Mouse (Mus musculus) C2C12 (cell line): Measurements from ENCODE around the gene Slc9a3r2. TPM values are rescaled to one million over a fixed set of nuclear protein-coding genes. Genes with fewer than 3 reads are reported as not detected.
A peak's percentile ranks its signal among the peaks of the same experiment; 100 is the strongest.

Experiments used
- H3K27me3 ChIP-seq: one replicate; pipeline ENCODE4 v1.6.1; 2011; ENCODE audit not compliant: control insufficient read depth, insufficient read depth, insufficient read length
- H3K36me3 ChIP-seq: one replicate; pipeline ENCODE4 v1.6.1; 2011; ENCODE audit not compliant: control insufficient read depth, insufficient read depth
- H3K4me3 ChIP-seq: one replicate; pipeline ENCODE4 v1.5.1; 2011; ENCODE audit warnings: mild to moderate bottlenecking, control low read depth; ENCODE audit not compliant: poor library complexity, insufficient read depth, severe bottlenecking
- H3K79me2 ChIP-seq: one replicate; pipeline ENCODE4 v1.6.1; 2011; ENCODE audit not compliant: control insufficient read depth, insufficient read depth
- H3K79me3 ChIP-seq: one replicate; pipeline ENCODE4 v1.6.1; 2011; ENCODE audit warnings: low read depth, control low read depth
- H3ac ChIP-seq: one replicate; pipeline ENCODE3; 2011; ENCODE audit warnings: low read depth; ENCODE audit not compliant: control insufficient read depth, insufficient read length
- CEBPB ChIP-seq: IDR thresholded peaks from one replicate; pipeline ENCODE4 v1.6.1; 2011; ENCODE audit warnings: low read depth, mild to moderate bottlenecking, control low read depth, moderate library complexity
- CTCF ChIP-seq: IDR thresholded peaks from one replicate; pipeline ENCODE4 v1.5.1; 2011; ENCODE audit not compliant: control insufficient read depth, insufficient read depth, insufficient read length
- FOSL1 ChIP-seq: IDR thresholded peaks from one replicate; pipeline ENCODE4 v1.8.0; 2011; ENCODE audit warnings: mild to moderate bottlenecking, low read length; ENCODE audit not compliant: poor library complexity, insufficient read depth, severe bottlenecking
- MAX ChIP-seq: IDR thresholded peaks from one replicate; pipeline ENCODE4 v1.6.1; 2011; ENCODE audit warnings: mild to moderate bottlenecking, control low read depth
- MYOD1 ChIP-seq: IDR thresholded peaks from one replicate; pipeline ENCODE4 v1.6.1; 2011; ENCODE audit warnings: low read depth; ENCODE audit not compliant: control insufficient read depth, insufficient read length
- MYOG ChIP-seq: IDR thresholded peaks from one replicate; pipeline ENCODE4 v1.6.1; 2011; ENCODE audit not compliant: control insufficient read depth, insufficient read length; ENCODE audit errors: extremely low read depth
- USF1 ChIP-seq: IDR thresholded peaks from one replicate; pipeline ENCODE4 v1.6.1; 2011; ENCODE audit warnings: low read depth, mild to moderate bottlenecking, control low read depth, moderate library complexity
- microRNA-seq: library from miRNA; unstranded; fragments of <30 nt; microRNA quantifications from one replicate; pipeline ENCODE4, GENCODE M21; 2019; ENCODE audit warnings: borderline microRNAs expressed
- polyA plus RNA-seq: library from polyadenylated mRNA; unstranded; fragments of >200 nt; fragmentation: generic; extraction: Trizol; gene quantifications from one replicate; pipeline ENCODE4 v1.2.1, GENCODE M21; 2012; ENCODE audit warnings: missing spikeins

Gene Slc9a3r2
- polyA plus RNA-seq, 1 experiment: 10.0 TPM

DNA sequence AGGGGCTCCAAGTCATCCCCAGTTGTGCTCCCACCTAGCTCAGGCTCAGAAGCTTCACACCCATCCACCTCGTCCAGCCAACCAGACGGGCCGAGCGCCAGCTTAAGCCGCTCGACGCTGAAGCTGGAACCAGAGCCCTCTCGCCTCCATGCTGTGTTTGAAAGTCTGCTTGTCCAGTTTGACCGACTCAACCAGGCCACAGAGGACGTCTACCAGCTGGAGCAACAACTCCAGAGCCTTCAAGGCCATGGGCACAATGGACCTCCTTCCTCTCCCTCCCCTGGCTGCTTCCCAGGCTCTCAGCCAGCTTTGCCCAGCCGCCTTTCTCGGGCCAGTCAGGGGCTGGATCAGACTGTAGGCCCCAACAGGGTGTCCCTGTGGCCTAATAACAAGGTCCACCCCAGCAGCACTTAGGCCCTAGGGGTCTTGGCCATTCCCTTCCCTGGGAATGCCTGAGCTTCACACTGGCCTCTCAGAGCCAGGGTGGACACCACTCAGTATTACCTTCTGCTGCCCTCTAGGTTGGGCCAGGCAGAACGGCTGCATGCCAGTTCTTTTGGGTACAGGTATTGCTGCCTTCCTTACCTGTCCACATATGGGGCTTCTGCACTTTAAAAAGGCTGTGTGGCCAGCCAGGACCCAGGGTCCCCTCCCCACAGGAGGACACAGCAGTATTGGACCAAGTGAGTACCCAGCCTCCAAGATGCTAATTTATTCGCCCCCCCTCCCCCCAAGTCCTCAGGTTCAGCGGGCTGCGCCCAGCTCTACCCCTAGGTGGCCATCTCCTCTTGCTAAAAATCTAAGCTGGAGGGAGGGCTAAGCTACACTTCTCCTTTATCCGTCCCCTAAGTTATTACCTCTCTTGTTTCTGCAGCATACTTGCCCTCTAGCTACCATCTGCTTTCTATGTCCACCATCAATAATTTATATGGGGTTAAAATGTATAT, 54.7 kb downstream of the Slc9a3r2 start:
- TF ChIP-seq MYOG (no peak), CTCF (no peak), USF1 (no peak), FOSL1 (no peak), MAX (no peak), MYOD1 (no peak), CEBPB (no peak)
- no peak overlapping the region for H3K4me3 ChIP-seq
- H3K27me3 ChIP-seq: no peaks in the 10 kb centered on the region
- peaks cover 69% of the 10 kb centered on the region for H3K36me3 ChIP-seq
- no peaks in the 10 kb centered on the region for H3K79me2 ChIP-seq
- no peaks in the 10 kb centered on the region for H3K79me3 ChIP-seq
- H3ac ChIP-seq: no peak overlapping the region

DNA sequence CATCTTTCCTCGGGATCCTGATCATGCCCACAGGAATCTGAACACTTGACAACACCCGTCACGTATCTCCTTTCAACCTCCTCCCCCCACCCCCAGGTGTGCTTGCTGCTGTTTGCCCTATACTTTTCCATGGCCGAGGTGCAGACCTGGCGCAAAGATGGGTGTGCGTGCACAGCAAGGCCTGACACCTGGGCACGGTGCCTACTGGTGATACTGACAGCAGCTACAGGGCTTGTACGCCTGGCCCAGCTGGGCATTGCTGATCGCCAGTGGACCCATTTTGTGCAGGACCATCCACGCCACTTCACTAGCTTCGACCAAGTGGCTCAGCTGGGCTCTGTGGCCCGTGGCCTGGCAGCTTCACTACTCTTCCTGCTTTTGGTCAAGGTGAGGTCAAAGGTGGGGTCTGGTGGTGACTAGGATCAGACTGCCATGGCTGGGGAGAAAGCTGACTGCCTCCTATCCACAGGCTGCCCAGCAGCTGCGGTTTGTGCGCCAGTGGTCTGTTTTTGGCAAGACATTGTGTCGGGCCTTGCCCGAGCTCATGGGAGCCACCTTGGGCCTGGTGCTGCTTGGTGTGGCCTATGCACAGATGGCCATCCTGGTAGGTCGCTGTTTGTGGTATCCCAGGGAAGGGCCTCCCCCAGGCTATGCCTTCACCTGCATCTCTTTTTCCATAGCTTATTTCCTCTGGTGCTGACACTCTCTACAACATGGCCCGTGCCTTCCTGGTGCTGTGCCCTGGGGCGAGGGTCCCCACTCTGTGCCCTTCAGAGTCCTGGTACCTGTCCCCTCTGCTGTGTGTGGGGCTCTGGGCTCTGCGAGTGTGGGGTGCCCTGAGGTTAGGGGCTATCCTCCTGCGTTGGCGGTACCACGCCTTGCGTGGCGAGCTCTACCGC, 55.9 kb downstream of the Slc9a3r2 start:
- Histone ChIP-seq H3K36me3 (peaks cover 73% of the 10 kb centered on the region), H3K4me3 (no peak overlapping the region), H3K79me2 (no peaks in the 10 kb centered on the region), H3K79me3 (no peaks in the 10 kb centered on the region), H3ac (no peak overlapping the region), H3K27me3 (no peaks in the 10 kb centered on the region)
- no peak for TF ChIP-seq MYOG
- no peak for TF ChIP-seq MYOD1

DNA sequence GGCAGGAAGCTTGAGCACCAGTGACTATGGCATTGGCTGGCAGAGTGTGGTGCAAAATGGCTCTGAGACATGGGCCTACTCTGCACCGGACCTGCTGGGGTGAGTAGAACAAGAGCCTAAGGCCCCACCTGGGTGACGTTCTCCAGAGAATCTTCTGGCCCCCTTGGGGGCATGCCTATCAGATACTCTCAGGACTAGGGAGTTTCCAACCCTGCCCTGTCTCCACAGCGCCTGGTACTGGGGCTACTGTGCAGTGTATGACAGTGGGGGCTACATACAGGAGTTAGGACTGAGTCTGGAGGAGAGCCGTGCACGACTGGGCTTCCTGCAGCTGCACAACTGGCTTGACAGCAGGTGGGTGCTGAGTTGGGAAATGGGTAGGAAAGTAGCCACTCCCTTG, 56.9 kb downstream of the Slc9a3r2 start:
- H3K36me3 ChIP-seq: peaks cover 73% of the 10 kb centered on the region
- H3ac ChIP-seq: no peak overlapping the region
- H3K79me3 ChIP-seq: no peaks in the 10 kb centered on the region
- no peaks in the 10 kb centered on the region for H3K27me3 ChIP-seq
- no peaks in the 10 kb centered on the region for H3K79me2 ChIP-seq
- no peak overlapping the region for H3K4me3 ChIP-seq
- no peak for TF ChIP-seq MAX
- TF ChIP-seq CTCF: no peak
- no peak for TF ChIP-seq FOSL1
- no peak for TF ChIP-seq USF1
- TF ChIP-seq MYOD1: no peak
- TF ChIP-seq MYOG: no peak
- no peak for TF ChIP-seq CEBPB

DNA sequence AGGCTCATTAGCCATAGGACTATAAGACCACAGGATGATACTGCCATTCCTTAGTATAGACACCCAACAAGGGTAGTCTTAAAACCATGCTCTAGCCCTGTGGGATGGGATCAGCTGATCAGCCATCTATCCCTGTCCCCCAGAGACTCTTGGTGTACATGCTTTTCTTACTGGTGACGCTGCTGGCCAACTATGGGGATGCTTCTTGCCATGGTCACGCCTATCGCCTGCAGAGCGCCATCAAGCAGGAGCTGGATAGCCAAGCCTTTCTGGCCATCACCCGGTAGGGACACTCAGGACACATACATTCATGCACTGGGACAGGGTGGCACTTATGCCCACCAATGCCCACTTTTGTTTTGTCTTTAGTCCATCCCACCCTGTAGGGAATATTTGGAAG, 58.4 kb downstream of the Slc9a3r2 start:
- Histone ChIP-seq H3K36me3 (peaks cover 82% of the 10 kb centered on the region), H3K79me3 (no peaks in the 10 kb centered on the region), H3K4me3 (no peak overlapping the region), H3K27me3 (no peaks in the 10 kb centered on the region), H3ac (no peak overlapping the region), H3K79me2 (no peaks in the 10 kb centered on the region)
- TF ChIP-seq FOSL1 (no peak), CEBPB (no peak), MAX (no peak), MYOG (no peak), USF1 (no peak), CTCF (no peak), MYOD1 (no peak)

DNA sequence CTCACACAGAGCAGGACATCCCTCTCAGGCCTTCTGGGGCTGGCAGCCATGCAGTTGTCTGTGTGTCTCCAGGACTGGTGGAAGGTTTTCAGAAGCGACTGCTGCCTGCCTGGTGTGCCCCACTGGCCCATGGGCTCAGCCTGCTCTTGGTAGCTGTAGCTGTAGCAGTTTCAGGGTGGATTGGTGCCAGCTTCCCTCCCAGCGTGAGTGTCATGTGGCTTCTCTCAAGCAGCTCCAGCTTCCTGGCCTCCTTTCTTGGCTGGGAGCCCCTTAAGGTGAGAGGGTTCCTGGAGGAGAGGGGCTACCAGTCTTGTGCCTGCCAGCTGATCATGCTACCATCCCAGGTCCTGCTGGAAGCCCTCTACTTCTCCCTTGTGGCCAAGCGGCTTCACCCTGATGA, 59.2 kb downstream of the Slc9a3r2 start:
- no peak overlapping the region for H3ac ChIP-seq
- no peaks in the 10 kb centered on the region for H3K27me3 ChIP-seq
- no peaks in the 10 kb centered on the region for H3K79me3 ChIP-seq
- no peaks in the 10 kb centered on the region for H3K79me2 ChIP-seq
- TF ChIP-seq CTCF (no peak), MAX (no peak), FOSL1 (no peak), MYOD1 (no peak), MYOG (no peak), USF1 (no peak), CEBPB (no peak)
- H3K36me3 ChIP-seq: peaks cover 82% of the 10 kb centered on the region
- H3K4me3 ChIP-seq: no peak overlapping the region

Small RNA genes within 50 kb of the gene (microRNA-seq; reads per million reads assigned to microRNA genes)
- gene Gm24589: 0.44 reads per million, percentile 6 among the genes with 10 or more reads in this experiment

Other genes starting within 250 kb of the Slc9a3r2 start
- 99.0 TPM for gene Rnps1, start 235.8 kb downstream of the Slc9a3r2 start, polyA plus RNA-seq
- 48.5 TPM for gene Eci1, start 223.7 kb downstream of the Slc9a3r2 start, polyA plus RNA-seq
- 0.68 TPM for gene Dnase1l2, start 207.2 kb downstream of the Slc9a3r2 start, polyA plus RNA-seq
- 13.1 TPM for gene E4f1, start 180.0 kb downstream of the Slc9a3r2 start, polyA plus RNA-seq
- 56.7 TPM for gene Pgp, start 179.9 kb downstream of the Slc9a3r2 start, polyA plus RNA-seq
- 0.06 TPM for gene Bricd5, start 176.4 kb downstream of the Slc9a3r2 start, polyA plus RNA-seq
- gene Mlst8, start 171.2 kb downstream of the Slc9a3r2 start, polyA plus RNA-seq: 23.1 TPM
- 0.36 TPM for gene Caskin1, start 161.7 kb downstream of the Slc9a3r2 start, polyA plus RNA-seq
- gene Traf7, start 122.4 kb downstream of the Slc9a3r2 start, polyA plus RNA-seq: 142 TPM
- gene Rab26, start 116.1 kb downstream of the Slc9a3r2 start, polyA plus RNA-seq: 0.42 TPM
- gene Pkd1, start 100.5 kb downstream of the Slc9a3r2 start, polyA plus RNA-seq: 50.6 TPM
- gene Tsc2, start 17.7 kb downstream of the Slc9a3r2 start, polyA plus RNA-seq: 33.3 TPM
- 12.6 TPM for gene Nthl1, start 17.6 kb downstream of the Slc9a3r2 start, polyA plus RNA-seq
- 0.42 TPM for gene Npw, start 8.1 kb upstream of the Slc9a3r2 start, polyA plus RNA-seq
- 34.6 TPM for gene Zfp598, start 19.4 kb upstream of the Slc9a3r2 start, polyA plus RNA-seq
- 0.61 TPM for gene Syngr3, start 39.6 kb upstream of the Slc9a3r2 start, polyA plus RNA-seq
- gene Gfer, start 45.8 kb upstream of the Slc9a3r2 start, polyA plus RNA-seq: 62.8 TPM
- gene Noxo1, start 45.9 kb upstream of the Slc9a3r2 start, polyA plus RNA-seq: 0.34 TPM
- gene Tbl3, start 57.3 kb upstream of the Slc9a3r2 start, polyA plus RNA-seq: 83.8 TPM
- gene Rnf151, start 67.7 kb upstream of the Slc9a3r2 start, polyA plus RNA-seq: 1.8 TPM
- gene Rps2, start 67.8 kb upstream of the Slc9a3r2 start, polyA plus RNA-seq: 381 TPM
- 343 TPM for gene Ndufb10, start 74.2 kb upstream of the Slc9a3r2 start, polyA plus RNA-seq
- 0.06 TPM for gene Rpl3l, start 77.5 kb upstream of the Slc9a3r2 start, polyA plus RNA-seq
- gene Msrb1, start 86.3 kb upstream of the Slc9a3r2 start, polyA plus RNA-seq: 57.8 TPM
- not detected for gene Hs3st6, start 102.7 kb upstream of the Slc9a3r2 start, polyA plus RNA-seq
- not detected for gene Meiob, start 154.0 kb upstream of the Slc9a3r2 start, polyA plus RNA-seq
- 30.4 TPM for gene Hagh, start 189.8 kb upstream of the Slc9a3r2 start, polyA plus RNA-seq
- 5.5 TPM for gene Fahd1, start 200.0 kb upstream of the Slc9a3r2 start, polyA plus RNA-seq
- 0.06 TPM for gene Igfals, start 215.7 kb upstream of the Slc9a3r2 start, polyA plus RNA-seq
- 66.5 TPM for gene Nubp2, start 236.0 kb upstream of the Slc9a3r2 start, polyA plus RNA-seq
- gene Spsb3, start 236.3 kb upstream of the Slc9a3r2 start, polyA plus RNA-seq: 37.0 TPM
- 11.2 TPM for gene Eme2, start 244.8 kb upstream of the Slc9a3r2 start, polyA plus RNA-seq
- gene Mrps34, start 244.8 kb upstream of the Slc9a3r2 start, polyA plus RNA-seq: 107 TPM
- gene Nme3, start 246.2 kb upstream of the Slc9a3r2 start, polyA plus RNA-seq: 19.8 TPM